Mouse (Mus musculus): ENCODE results near the gene Dpep3.
"Not testable (repeated sequence)": the region's sequence is repeated elsewhere in the genome, so short reads cannot be mapped to it uniquely, and the experiment has no call there.

The Dpep3 gene

DNA sequence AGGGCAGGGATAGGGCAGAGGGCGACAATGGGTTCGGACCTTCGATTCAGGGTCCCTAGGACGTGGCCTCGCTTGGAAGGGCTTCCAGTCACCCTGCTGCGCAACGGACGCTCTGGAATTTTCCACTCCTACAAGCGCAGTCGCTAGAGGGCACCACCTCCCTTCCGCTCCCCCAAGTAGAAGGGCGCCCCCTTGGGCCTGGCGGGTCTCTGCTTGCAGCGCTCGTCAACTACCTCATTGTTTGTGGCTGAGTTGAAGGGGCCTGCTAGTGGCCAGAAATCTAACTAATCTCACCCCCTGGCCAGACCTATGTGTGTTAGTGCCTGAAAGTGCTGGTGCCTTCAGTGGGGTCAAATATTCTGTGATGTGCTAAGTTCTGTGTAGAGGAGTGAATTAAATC, at the start of gene Dpep3:
Gene Dpep3, minus strand, starts transcription at position 105 of the 400 bp plus-strand sequence.
- no peak for DNase-seq (ENCODE audit: low spot score)

- DNase-seq (ENCODE audit: low spot score): peak; percentile 88
Observed at GRCm38 (mm10) chr8:106022483-106022882, 43.3 kb upstream of the Dpep3 start.

GRCm38 (mm10) chr8:106018039-106018438, 38.8 kb upstream of the Dpep3 start:
- DNase-seq (ENCODE audit: low spot score): no peak

- DNase-seq (ENCODE audit: low spot score): no peak
Observed at GRCm38 (mm10) chr8:106017130-106017529, 37.9 kb upstream of the Dpep3 start.

DNA sequence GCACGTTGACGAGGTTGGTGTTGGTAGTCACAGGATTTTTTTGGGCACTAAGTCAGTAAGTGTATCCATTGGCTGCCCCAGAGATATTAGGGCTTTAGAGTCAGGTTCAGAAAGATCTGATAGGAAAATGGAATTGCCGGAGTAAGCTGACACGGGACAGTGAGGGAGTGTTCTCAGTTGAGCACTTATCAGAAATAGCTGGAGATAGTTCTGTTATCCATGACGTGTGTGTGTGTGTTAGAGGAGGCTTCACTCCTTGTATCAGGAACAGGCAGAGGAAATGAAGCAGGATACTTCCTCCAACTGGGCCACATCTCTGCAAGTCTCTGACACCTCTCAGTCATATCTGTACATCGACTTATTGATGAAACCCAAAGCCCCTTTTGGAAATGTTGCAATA, 37.1 kb upstream of the Dpep3 start:
- no peak for DNase-seq (ENCODE audit: low spot score)

GRCm38 (mm10) chr8:106012203-106012602, 33.0 kb upstream of the Dpep3 start:
- DNase-seq (ENCODE audit: low spot score): not testable (repeated sequence)

GRCm38 (mm10) chr8:106011643-106011986, 32.4 kb upstream of the Dpep3 start, which contains the start of gene Ddx28:
Ddx28 (minus strand) TSS chr8:106011882.
- no peak for DNase-seq (ENCODE audit: low spot score)

DNA sequence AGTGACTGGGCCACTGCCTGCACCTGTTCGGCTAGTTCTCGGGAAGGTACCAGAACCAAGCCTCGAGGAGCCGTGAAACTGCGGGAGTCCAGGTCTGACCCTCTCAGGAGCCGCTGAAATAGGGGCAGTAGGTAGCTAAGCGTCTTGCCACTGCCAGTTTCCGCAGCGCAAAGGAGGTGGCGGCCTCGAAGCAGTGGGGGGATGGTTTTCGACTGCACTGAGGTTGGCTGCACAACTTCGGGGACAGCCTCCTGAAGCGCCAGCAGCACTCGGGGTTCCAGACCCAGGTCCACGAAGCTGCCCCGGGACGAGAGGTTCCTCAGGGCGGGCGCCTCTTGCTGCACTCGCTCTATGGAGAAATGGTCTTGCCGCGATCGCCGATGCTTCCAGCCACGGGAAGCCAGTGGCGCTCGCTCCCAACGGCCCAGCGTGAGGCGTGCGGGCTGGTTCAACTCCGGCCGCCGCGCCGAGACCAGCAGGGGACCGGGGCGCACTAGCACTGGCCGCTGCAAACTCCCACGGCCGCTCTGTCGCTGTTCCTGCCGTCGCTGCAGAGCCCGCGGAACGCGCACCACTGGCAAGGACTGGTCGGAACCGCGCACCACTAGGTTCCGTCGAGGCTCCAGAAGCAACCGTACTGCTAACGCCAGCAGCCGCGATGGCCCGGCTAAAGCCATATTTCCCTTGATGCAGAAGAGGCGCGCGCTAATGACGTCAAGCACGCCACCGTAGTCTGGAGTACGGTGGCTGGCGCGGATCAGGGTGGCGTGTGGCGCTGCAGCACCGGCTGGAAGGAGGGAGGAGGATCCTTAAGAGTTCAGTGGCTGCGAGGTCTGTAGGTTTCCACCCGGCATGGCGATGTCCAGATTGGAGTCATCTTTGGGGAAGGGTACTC, 31.8 kb upstream of the Dpep3 start:
- DNase-seq (ENCODE audit: low spot score): peak; percentile 94

- not testable (repeated sequence) for DNase-seq (ENCODE audit: low spot score)
Observed at GRCm38 (mm10) chr8:106007891-106008290, 28.7 kb upstream of the Dpep3 start.

DNA sequence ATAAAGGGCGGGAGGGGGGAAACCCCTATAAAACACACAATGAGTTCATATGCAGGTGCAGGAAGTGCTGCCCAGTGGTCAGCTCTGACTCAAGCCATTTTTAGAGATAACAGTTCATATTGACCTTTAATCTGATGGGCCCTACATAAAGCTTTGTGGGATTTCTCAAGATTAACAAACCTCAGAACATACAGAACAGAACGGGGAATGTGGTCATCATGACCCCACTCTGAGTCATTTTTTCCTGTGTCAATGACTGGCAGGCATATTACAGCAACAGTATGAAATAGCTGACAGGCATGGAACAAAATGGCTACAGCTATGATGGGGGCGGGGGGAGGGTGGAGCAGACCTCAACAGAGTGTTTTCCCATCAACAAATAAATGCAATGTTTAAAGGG, 27.9 kb upstream of the Dpep3 start:
- DNase-seq (ENCODE audit: low spot score): no peak

GRCm38 (mm10) chr8:106006413-106006812, 27.2 kb upstream of the Dpep3 start:
- DNase-seq (ENCODE audit: low spot score): peak; percentile 11

DNA sequence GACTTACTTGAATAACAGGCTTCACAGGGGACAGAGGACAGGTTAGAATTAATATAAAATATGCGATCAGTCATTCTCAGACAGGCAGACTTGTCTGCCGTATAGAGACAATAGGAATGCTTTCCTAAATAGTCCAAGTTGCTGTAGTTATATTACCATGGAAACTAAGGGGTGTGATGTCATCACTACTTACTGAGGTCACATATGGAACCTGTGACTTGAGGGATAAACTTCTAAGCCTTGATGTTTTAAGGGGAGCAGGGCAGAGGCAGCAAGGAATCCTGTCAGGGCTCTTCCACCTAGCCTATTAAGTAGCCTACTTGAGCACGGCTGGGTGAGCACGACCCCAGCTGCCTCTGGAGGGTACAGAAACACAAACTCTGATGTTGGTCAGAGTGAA, 26.6 kb upstream of the Dpep3 start, which contains the start of gene Dpep2nb:
Gene Dpep2nb, minus strand, starts transcription at position 101 of the 400 bp plus-strand sequence.
- no peak for DNase-seq (ENCODE audit: low spot score)

GRCm38 (mm10) chr8:106004538-106005207, 25.4 kb upstream of the Dpep3 start:
- DNase-seq (ENCODE audit: low spot score): no peak

- DNase-seq (ENCODE audit: low spot score): no peak
Observed at GRCm38 (mm10) chr8:106001908-106002307, 22.7 kb upstream of the Dpep3 start.

- no peak for DNase-seq (ENCODE audit: low spot score)
Observed at GRCm38 (mm10) chr8:105998971-105999370, 19.7 kb upstream of the Dpep3 start.

- DNase-seq (ENCODE audit: low spot score): no peak
Observed at GRCm38 (mm10) chr8:105996359-105996758, 17.1 kb upstream of the Dpep3 start.

DNA sequence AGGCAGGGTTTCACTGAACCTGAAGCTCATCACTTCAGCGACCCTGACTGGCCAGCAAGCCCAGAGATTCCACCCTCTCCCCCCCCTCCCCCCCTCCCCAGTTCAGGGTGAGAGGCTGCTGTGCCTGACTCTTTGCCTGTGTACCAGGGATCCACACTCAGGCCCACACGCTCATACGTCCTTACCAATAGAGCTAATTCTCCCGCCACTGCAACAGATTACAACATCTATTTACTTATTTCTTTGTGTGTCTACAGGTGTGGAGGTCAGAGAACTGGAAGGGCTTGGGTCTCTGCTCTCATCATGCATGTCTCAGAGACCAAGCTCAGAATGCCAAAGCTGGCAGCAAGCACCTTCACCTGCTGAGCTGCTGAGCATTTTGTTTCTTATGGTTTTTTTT, 14.0 kb upstream of the Dpep3 start:
- DNase-seq (ENCODE audit: low spot score): no peak

DNA sequence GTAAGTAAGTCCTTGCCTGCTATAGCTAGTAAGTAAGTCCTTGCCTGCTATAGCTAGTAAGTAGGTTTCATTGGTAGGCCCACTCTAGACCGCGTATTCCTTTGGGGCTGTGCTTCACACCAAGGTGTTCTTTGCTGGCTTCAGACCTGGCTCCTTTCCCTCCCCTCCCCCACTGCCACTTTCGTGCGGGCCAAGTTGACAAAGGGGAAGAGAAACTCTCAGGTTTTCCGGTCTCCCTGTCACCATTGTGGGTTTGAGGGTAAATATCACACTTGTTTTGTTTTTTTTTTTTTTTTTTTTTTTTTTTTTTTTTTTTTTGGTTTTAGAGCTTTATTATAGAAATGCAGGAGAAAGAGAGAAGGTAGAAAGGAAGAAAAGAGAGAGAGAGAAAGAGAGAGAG, 13.3 kb upstream of the Dpep3 start:
- no peak for DNase-seq (ENCODE audit: low spot score)

- no peak for DNase-seq (ENCODE audit: low spot score)
Observed at GRCm38 (mm10) chr8:105991546-105991945, 12.3 kb upstream of the Dpep3 start.

- DNase-seq (ENCODE audit: low spot score): peak; percentile 93
Observed at GRCm38 (mm10) chr8:105990856-105991387, 11.7 kb upstream of the Dpep3 start, which contains the start of gene Dus2. Dus2 (plus strand) TSS chr8:105991337.

GRCm38 (mm10) chr8:105988546-105988945, 9.3 kb upstream of the Dpep3 start:
- DNase-seq (ENCODE audit: low spot score): no peak

GRCm38 (mm10) chr8:105983406-105983805, 4.2 kb upstream of the Dpep3 start:
- not testable (repeated sequence) for DNase-seq (ENCODE audit: low spot score)

GRCm38 (mm10) chr8:105981146-105981545, 1.9 kb upstream of the Dpep3 start:
- no peak for DNase-seq (ENCODE audit: low spot score)

All from retina, embryonic 14.5 days (tissue).